Mouse (Mus musculus): Measurements from ENCODE around the gene Cldnd2.
A peak's percentile ranks its signal among the peaks of the same experiment; 100 is the strongest.

Gene Cldnd2

GRCm38 (mm10) chr7:43447801-43448200, 7.2 kb downstream of the Cldnd2 start:
- DNase-seq (ENCODE audit: low read depth) = no peak

- no peak for DNase-seq (ENCODE audit: low read depth)
Measured at GRCm38 (mm10) chr7:43448246-43448645, 7.7 kb downstream of the Cldnd2 start.

GRCm38 (mm10) chr7:43449811-43450210, 9.2 kb downstream of the Cldnd2 start:
- DNase-seq (ENCODE audit: low read depth) = no peak

GRCm38 (mm10) chr7:43451726-43452125, 11.1 kb downstream of the Cldnd2 start:
- no peak for DNase-seq (ENCODE audit: low read depth)

- peak; percentile 67 for DNase-seq (ENCODE audit: low read depth)
Measured at GRCm38 (mm10) chr7:43452609-43453008, 12.0 kb downstream of the Cldnd2 start.

GRCm38 (mm10) chr7:43453599-43454355, 13.2 kb downstream of the Cldnd2 start:
- DNase-seq (ENCODE audit: low read depth) = no peak

GRCm38 (mm10) chr7:43454371-43454770, 13.8 kb downstream of the Cldnd2 start:
- no peak for DNase-seq (ENCODE audit: low read depth)

GRCm38 (mm10) chr7:43462851-43463250, 22.3 kb downstream of the Cldnd2 start, which contains the start of gene Vsig10l:
Gene Vsig10l, plus strand, starts transcription at chr7:43463151.
- no peak for DNase-seq (ENCODE audit: low read depth)

- DNase-seq (ENCODE audit: low read depth) = no peak
Measured at GRCm38 (mm10) chr7:43463976-43464375, 23.4 kb downstream of the Cldnd2 start.

- DNase-seq (ENCODE audit: low read depth) = no peak
Measured at GRCm38 (mm10) chr7:43464864-43465343, 24.3 kb downstream of the Cldnd2 start.

GRCm38 (mm10) chr7:43465344-43466098, 24.9 kb downstream of the Cldnd2 start:
- DNase-seq (ENCODE audit: low read depth) = peak; percentile 94

- peak; percentile 92 for DNase-seq (ENCODE audit: low read depth)
Measured at GRCm38 (mm10) chr7:43466099-43466694, 25.6 kb downstream of the Cldnd2 start.

GRCm38 (mm10) chr7:43470373-43470772, 29.8 kb downstream of the Cldnd2 start:
- DNase-seq (ENCODE audit: low read depth) = peak; percentile 75

GRCm38 (mm10) chr7:43475706-43476105, 35.1 kb downstream of the Cldnd2 start:
- no peak for DNase-seq (ENCODE audit: low read depth)

GRCm38 (mm10) chr7:43476376-43476775, 35.8 kb downstream of the Cldnd2 start:
- no peak for DNase-seq (ENCODE audit: low read depth)

GRCm38 (mm10) chr7:43481191-43481590, 40.6 kb downstream of the Cldnd2 start:
- peak; percentile 87 for DNase-seq (ENCODE audit: low read depth)

GRCm38 (mm10) chr7:43482090-43482716, 41.6 kb downstream of the Cldnd2 start:
- peak; percentile 81 for DNase-seq (ENCODE audit: low read depth)

- peak; percentile 55 for DNase-seq (ENCODE audit: low read depth)
Measured at GRCm38 (mm10) chr7:43483236-43483635, 42.7 kb downstream of the Cldnd2 start.

- peak; percentile 30 for DNase-seq (ENCODE audit: low read depth)
Measured at GRCm38 (mm10) chr7:43488646-43489045, 48.1 kb downstream of the Cldnd2 start.

GRCm38 (mm10) chr7:43489631-43490125, 49.1 kb downstream of the Cldnd2 start, which contains the start of gene Iglon5:
Gene Iglon5, minus strand, starts transcription at chr7:43490075.
- DNase-seq (ENCODE audit: low read depth) = no peak

GRCm38 (mm10) chr7:43490182-43490584, 49.6 kb downstream of the Cldnd2 start:
- DNase-seq (ENCODE audit: low read depth) = peak; percentile 94

GRCm38 (mm10) chr7:43490861-43491260, 50.3 kb downstream of the Cldnd2 start:
- peak; percentile 35 for DNase-seq (ENCODE audit: low read depth)

Measured in NIH3T3 (cell line).